Mouse (Mus musculus) T-cell, adult 2 months (primary cell): ENCODE measurements around the gene P4htm.
"Not testable (repeated sequence)": the region's sequence is repeated elsewhere in the genome, so short reads cannot be mapped to it uniquely, and the experiment has no call there.

Experiments used
- DNase-seq: peaks from one replicate; pipeline ENCODE4 v3.0.0; 2022; ENCODE audit warnings: low spot score

P4htm gene

DNA sequence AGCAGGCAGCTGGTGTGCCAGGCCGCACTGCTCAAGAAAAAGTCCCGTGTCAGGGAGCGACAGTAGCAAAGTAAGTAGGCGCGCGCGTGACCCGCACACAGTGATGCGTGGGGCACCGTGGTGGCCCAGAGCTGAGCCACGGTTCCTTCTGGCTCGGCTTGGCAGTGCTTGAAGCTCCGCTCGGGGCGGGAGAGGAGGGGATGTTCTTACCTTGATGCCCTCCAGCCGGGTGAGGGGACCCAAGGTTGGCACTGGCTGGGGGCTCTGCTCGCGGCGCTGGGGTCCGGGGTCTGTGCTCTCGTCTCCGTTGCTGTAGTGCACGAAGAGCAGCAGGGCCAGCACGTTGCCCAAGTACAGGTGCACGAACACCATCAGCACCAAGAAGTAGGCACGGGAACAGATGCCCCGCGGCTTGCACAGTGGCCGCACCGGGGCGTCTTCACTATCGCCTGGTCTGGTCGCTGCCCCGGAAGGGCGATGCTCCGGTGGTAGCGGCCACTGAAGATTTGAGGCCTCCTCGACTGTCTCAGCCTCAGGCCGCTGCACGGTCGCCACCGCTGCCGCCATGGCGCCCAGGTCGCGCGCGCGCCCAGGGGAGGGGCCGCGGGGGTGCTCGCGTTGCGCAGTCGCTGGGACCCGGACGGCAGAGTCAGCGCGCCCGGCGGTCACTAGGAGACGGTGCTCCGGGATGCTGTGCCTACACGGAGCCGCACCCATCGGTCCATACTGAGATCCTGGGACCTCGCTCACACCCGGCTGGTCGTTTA, at the start of gene P4htm:
P4htm (minus strand) TSS at position 670 of the 767 bp plus-strand sequence.
- DNase-seq = peak; percentile 65

DNA sequence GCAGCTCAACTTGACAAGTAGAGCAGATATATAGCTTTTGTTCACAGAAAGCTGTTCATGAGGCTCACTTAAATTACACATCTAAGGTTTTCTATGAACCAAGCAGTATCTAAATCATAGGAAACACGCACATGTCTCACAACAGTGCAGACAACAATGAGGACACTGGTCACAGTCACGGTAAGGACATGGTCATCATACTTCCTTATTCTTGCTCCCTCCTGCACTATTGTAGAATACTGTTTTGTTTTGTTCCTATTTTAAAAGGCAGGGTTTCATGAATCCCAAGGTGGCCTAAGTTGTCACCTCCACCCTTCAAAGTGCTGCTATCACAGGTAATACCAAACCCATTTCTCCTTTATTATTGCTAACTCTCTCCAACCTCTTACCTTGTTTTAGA, 42.4 kb upstream of the P4htm start:
- DNase-seq = no peak

DNA sequence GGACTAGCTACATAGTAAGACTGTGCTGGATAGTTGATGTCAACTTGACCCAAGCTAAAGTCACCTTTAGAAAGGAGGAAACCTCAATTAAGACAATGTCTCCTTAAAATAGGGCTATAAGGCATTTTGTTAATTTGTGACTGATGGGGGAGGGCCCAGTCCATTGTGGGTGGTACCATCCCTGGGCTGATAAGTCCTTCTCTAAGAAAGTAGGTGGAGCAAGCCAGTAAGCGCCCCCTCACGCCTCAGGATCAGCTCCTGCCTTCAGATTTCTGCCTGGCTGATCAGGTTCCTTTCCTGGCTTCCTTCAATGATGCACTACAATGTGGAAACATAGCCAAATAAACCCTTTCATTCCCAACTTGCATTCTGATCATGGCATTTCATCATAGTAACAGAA, 37.9 kb upstream of the P4htm start:
- no peak for DNase-seq

DNA sequence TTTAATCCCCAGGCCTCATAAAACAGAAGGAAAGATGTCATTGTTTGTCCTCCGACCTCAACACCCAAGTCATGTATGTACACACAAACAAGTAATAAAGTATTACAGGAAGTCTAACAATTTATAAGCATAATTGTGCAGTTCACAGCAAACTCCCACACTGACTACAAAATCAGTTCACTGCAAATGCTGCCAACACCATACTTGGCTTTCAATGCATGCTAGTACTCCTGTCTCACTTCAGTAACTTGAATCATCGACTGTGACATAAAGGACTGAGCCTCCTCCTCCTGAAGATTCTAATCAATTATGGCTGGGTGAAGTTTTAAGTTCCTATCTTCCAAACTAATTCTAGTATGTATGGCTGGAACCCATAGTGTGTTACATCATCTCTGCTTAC, 36.4 kb upstream of the P4htm start:
- no peak for DNase-seq

DNA sequence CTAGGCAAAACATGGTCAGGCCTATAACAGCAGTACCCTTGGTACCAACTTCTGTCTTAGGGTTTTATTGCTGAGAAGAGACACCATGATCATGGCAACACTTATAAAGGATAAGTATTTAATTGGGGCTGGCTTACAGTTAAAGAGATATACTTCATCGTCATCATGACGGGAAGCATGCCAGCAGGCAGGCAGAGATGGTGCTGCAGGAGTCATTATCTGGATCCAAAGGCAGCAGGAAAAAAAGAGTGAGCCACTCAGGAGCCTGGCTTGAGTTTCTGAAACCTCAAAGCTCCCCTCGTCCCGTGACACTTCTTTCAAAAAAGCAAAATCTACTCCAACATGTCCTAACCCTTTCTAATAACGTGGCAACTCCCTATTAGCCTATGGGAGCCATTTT, 34.9 kb upstream of the P4htm start:
- no peak for DNase-seq

DNA sequence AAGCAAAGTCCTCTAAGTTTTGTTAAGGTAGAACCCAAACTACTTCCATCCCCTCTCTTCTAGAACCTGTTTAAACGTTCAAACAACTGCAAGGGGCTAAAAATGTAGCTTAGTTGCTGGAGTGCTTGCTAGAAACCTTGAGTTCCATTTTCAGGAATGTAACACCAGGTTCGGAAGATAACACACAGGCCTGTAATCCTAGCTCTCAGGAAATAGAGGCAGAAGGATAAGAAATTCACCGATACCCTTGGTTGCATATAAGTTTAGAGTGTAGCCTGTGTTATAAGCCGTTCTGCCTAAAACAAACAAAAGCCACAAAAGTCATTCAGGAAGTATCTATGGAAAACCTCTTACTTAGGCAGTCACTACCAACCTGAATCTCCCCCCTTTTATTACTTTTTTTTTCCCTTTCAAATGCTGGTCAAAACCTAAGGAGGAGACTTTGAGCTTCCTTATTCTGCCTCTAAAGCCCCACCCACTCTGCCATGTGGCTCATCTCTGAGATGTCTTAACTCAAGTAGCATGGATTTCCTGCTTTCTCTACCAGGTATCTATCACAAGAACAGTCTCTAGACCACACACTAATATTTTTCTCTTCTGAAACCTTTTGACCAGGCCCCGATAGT, 34.3 kb upstream of the P4htm start:
- no peak for DNase-seq

DNA sequence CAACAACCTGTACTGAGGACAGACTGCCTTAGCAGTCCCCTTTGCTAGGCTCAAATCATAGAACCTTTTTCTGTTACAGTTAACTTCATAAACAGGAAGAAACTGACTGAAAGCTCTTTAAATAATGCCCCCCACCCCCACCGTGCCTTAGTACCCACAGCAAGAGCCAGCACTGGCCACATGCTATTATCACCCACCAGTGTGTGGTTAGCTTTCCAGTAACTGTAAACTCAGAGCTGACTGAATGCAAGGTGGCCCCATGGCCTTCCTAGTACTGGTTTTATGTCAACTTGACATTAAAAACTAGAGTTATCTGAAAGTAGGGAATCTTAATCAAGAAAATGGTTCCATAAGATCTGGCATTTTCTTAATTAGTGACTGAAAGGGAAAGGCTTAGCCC, 33.2 kb upstream of the P4htm start:
- DNase-seq = no peak

DNA sequence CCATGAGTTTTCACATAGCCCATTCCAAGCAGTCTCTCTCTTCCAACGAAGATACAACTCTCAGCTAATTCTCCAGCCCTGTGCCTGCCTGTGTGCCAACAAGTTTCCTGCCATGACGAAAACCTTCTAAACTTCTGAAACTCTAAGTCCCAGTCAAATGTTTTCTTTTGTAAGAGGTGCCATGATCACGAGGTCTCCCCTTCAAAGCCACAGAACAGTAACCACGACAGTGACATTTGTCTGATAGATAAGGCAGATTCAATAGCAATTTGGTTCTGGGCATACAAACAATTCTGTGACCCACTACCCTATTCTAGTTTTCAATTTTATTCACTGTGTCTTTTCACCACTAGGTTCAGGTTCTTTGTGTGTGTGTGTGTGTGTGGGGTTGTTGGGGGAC, 30.7 kb upstream of the P4htm start:
- peak; percentile 13 for DNase-seq

DNA sequence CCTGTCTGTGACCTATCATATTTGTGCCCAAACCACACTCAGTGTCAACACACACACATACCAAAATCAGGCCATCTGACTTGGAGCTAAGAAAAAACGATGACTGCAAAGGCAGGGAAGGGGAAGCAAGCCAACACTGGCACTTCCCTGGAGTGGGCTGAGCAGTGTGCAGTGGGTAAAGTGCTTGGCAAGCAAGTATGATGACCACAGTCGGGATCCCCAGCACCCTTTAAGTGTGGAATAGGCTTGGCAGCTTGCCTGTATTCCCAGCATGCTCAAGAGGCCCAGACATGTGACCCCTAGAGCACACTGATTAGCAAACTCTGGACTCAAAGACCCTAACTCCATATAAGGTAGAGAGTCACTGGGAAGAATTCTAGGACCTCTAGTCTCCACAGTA, 29.0 kb upstream of the P4htm start:
- DNase-seq = no peak

DNA sequence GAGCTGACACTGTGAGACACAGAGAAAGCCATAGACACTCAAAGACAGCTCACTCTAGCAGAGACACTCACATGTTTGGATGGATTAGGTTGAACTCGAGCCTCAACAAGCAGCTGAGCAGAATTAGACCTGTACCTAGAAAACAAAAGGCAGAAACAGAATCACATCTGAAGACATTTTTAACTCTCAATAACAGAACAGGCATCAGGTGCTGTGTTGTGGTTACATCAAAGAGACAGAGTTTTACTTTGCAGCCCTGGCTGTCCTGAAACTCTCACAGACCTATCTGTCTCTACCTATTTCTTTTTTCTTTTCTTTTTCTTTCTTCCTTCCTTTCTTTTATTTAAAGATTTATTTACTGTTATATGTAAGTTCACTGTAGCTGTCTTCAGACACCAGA, 19.8 kb upstream of the P4htm start:
- DNase-seq = peak; percentile 45

DNA sequence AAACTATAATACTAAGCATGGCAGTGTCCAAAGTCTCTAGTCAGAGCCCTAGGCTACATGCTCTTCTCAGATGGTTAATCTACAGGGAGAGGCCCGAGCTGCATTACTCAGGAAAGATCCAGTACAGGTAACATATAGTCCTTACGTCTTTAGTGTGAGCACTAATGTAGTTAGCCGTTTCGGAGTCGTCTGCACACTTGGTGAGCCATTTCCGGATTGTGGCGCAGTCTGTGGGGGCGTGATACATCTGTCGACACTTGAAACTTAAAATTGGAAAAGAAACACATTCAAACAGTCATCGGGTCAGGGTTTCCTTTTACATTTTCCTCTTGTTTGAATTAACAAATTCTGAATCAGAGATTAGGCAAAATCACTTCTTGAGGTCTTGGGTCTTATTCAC, 14.0 kb upstream of the P4htm start:
- DNase-seq = no peak

DNA sequence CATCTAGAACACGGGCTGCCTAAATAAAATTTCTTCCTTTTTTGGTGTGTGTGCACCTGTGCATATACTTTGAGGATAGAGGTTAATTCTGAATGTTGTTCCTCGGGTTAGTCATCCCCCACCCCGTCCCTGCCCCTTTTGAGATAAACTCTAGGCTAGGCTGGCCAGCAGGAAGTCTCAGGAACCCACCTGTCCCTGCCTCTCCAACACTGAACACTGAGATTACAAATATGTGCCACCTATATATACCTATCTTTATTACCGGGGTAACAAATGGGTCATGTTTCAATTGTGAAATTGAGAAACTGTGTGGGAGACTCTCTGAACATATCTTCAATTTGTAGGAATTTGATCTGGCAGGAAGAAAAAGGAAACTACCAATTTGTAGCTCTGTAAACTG, 11.4 kb upstream of the P4htm start:
- DNase-seq = no peak

DNA sequence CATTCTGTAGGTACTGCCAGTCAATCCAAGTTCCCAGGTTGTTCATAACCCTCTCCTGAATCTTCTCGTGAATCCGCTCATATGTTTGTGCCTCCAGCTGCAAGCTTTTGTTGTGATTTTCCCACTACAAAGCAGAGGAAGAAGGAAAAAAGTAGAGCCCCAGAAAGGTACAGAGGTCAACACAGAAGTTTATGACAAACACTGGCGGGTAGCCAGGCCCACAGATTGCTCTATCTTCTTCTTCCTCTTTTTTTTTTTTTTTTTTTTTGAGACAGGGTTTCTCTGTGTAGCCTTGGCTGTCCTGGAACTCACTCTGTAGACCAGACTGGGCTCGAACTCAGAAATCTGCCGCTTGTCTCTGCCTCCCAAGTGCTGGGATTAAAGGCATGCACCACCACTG, 10.5 kb upstream of the P4htm start:
- not testable (repeated sequence) for DNase-seq

DNA sequence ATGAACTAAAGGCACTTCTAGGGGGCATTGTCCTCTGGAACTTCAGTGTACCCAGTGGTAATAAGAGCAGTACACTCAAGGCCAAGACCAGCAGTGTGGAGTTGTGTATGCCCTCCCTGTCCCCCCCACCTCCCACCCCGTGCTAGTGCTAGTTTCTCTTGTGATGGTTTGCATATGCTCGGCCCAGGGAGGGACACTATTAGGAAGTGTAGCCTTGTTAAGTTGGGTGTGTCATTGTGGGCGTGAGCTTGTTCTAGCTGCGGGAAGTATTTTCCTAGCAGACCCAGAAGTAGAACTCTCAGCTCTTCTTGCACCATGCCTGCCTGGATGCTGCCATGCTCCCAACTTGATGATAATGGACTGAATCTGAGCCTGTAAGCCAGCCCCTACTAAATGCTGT, 4.5 kb upstream of the P4htm start:
- no peak for DNase-seq

DNA sequence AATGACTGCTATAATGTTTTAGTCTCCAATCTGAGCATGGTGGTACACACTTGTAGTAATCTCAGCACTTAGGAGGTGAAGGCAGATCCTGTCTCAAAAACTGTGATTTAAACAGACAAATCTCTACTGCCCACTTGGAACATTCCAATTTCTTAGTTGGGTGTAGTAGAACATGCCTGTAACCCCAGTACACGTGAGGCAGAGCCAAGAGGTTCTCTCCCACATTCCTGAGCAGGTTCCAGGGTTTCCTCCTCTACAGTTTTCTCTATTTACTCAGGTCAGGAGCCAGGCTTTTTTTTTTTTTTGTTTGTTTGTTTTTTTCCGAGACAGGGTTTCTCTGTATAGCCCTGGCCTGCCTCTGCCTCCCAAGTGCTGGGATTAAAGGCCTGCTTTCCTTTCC, 2.5 kb upstream of the P4htm start:
- no peak for DNase-seq

DNA sequence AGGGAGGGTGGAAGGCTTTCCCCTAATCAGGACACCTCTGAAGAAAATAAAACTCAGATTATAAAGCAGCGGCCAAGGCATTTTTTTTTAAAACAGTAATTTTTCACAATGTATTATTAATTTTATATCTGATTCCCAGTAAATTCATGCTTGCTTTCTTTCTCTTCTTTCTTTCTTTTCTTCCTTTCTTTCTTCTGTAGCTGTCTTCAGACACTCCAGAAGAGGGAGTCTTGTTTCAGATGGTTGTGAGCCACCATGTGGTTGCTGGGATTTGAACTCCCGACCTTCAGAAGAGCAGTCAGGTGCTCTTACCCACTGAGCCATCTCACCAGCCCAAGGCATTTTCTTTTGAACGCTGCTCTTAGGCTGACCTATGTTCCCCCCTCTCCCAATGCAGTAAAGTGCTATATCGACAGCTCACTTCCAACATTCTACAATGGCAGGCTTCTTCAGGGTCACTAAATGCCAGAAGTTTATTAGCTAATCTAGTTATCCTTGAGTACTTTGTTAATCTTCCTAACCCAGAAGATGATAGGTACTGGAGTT, 1.6 kb upstream of the P4htm start:
- DNase-seq = no peak

DNA sequence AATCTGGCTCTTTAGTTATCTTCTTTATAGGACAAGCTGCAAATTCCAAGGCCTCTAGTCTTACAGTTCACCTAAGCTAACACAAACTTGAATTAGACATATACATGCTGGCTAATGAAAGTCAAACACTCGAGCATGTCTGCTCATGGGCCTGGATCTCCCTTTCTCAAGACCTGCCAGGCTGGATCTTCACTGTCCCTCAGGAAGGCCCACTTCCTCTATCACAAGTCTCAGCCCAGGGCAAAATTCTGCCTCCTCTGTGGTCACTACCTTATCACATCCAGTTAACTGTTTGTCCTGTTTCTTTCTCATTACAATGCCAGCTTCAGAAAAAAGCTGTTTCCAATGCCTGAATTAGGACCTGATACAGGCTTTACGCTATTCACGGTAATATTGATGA, 3.1 kb downstream of the P4htm start:
- no peak for DNase-seq

DNA sequence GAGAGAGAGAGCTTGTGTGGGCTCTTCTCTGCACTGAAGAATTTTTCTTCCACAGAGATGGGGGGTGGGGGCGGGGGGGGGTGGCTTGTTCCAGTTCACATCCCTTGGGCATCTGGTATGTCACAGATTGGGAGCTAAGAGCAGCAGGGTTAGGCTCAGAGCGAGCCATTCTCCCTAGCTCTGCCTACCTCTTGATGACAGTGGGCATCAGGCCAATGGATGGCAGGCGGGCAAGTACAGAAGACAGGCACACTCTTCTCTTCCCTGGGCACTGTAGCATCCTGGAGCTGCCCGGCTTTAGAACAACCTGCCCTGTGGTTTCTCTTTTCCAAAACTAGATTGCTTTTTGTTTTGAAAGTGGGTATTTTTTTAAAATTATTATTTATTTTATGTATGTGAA, 6.0 kb downstream of the P4htm start:
- no peak for DNase-seq

DNA sequence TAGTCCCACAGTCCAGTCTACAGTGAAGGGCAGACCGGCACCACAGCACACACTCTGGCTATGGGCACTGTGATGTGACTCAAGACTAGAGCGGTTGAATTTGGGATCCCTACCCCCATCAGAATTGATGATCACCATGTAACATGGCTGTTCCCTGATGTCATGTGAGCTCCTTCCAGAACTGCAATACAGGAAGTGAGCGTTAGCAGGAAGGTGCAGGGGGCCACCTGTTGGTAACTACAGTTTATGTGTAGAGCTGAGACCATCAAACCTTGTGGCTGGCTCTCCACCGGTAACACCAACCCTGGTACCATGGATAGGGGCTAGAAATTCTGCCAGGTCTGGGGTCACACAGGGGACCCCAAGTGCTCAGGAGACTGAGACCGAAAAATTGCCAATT, 8.2 kb downstream of the P4htm start:
- DNase-seq = no peak

DNA sequence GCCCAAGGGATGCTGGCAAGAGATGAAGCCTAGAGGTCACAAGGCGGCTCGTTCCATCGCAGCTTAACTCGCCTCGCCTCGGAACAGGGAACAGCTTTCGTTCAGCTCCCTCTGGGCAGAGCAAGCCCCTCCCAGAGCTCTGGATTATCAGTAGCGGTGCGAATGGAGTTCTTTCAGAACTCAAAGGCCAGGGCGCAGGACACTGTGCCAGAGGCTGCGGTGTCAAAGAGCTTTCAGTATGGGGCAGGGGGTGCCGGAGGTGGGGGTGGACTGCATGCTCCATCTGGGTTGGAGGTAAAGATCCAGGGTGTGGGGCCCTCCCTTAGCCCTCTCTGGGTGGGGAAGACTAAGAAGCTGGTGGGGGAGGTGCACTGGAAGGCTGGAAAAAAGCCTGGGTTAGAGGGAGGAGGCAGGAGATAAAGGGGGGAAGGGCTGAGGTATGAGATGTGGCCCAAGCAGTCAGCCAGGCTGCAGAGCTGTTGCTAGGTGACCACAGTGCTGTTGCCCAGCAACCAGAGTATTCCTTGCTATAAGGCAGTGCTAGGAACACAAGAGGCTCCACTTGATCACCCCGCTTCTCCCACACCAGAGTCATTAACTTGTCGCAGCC, 9.8 kb downstream of the P4htm start:
- DNase-seq = no peak

DNA sequence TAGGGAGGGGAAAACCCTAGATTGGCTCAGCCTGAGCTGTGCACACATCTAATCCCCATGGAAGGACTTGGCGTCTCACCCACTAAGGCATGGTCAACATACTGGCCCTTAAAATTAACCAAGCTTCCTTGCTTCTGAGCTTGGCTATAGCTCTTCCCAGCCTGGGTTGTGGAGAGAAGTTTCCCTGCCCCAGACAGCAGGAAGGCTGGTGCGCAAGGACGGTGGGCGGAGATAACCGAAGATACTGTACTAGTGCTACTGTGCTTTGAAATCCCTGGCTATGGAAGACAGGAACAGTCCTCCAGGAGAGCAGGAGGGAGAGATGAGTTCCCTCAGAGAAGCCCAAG, 18.1 kb downstream of the P4htm start:
- DNase-seq = no peak

DNA sequence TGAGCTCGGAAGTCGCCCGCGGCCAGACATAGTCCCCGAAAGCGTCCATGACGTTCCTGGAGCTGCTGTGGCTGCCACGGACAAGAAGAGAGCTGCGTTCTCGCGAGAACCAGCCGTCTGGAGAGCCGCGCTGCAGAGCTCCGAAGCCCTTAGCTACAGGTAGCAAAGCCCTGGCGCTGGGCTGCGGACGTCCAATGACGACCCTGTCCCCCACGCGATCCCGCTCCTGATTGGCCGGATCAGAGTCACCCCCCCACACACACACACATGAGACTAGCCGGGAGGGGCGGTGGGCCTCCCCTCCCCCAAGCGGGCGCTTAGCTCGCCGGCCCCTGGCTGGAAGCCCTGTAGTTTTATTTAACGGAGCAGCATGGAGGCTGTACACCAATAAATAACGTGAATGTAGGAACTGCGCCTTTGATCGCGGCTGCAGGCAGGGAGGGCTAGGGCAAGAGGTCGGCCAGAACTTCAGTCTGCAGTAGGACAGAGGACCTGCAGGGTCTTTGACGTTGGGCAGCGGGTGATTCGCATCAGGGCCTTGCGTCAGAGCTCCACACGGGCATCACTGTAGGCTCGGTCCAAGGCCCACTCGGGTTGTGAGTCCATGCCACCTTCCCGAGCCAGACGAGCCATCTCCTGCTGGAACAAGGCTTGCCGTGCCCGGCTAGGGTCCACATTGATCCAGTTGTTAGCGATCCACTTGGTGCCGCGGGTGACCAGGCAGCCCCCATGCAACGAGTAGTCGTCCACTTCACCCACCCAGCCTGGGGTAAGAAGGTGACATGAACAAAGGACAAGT, 18.7 kb downstream of the P4htm start, which contains the start of gene Wdr6:
Wdr6 (minus strand) TSS at position 195 of the 799 bp plus-strand sequence.
- peak; percentile 90 for DNase-seq
